Mouse (Mus musculus): ENCODE results near the gene Ppp1r27.
"Not testable (repeated sequence)": the region's sequence is repeated elsewhere in the genome, so short reads cannot be mapped to it uniquely, and the experiment has no call there.

Ppp1r27 gene

GRCm38 (mm10) chr11:120550810-120551440, at the start of gene Ppp1r27:
Gene Ppp1r27, minus strand, starts transcription at chr11:120551132.
- no peak for DNase-seq (ENCODE audit: low spot score)

GRCm38 (mm10) chr11:120600716-120601115, 49.8 kb upstream of the Ppp1r27 start:
- no peak for DNase-seq (ENCODE audit: low spot score)

GRCm38 (mm10) chr11:120598990-120599549, 48.1 kb upstream of the Ppp1r27 start:
- DNase-seq (ENCODE audit: low spot score) = no peak

- DNase-seq (ENCODE audit: low spot score) = peak; percentile 94
These were observed 47.5 kb upstream of the Ppp1r27 start, which contains the start of the genes Alyref and Anapc11 for GRCm38 (mm10) chr11:120598283-120598989. Gene Alyref, minus strand, starts transcription at chr11:120598365. Gene Anapc11, plus strand, starts transcription at chr11:120598421.

- peak; percentile 32 for DNase-seq (ENCODE audit: low spot score)
These were observed 46.6 kb upstream of the Ppp1r27 start for GRCm38 (mm10) chr11:120597240-120598235.

- DNase-seq (ENCODE audit: low spot score) = no peak
These were observed 37.6 kb upstream of the Ppp1r27 start for GRCm38 (mm10) chr11:120588531-120588930.

- DNase-seq (ENCODE audit: low spot score) = no peak
These were observed 33.0 kb upstream of the Ppp1r27 start for GRCm38 (mm10) chr11:120583937-120584336.

GRCm38 (mm10) chr11:120582982-120583293, 32.0 kb upstream of the Ppp1r27 start:
- not testable (repeated sequence) for DNase-seq (ENCODE audit: low spot score)

- DNase-seq (ENCODE audit: low spot score) = no peak
These were observed 31.5 kb upstream of the Ppp1r27 start for GRCm38 (mm10) chr11:120582268-120582981.

GRCm38 (mm10) chr11:120581490-120582267, 30.7 kb upstream of the Ppp1r27 start, which contains the start of gene Arhgdia:
Gene Arhgdia, minus strand, starts transcription at chr11:120581624.
- peak; percentile 86 for DNase-seq (ENCODE audit: low spot score)

GRCm38 (mm10) chr11:120580871-120581331, 30.0 kb upstream of the Ppp1r27 start:
- DNase-seq (ENCODE audit: low spot score) = no peak

- peak; percentile 56 for DNase-seq (ENCODE audit: low spot score)
These were observed 29.3 kb upstream of the Ppp1r27 start for GRCm38 (mm10) chr11:120580190-120580589.

GRCm38 (mm10) chr11:120579316-120580107, 28.6 kb upstream of the Ppp1r27 start:
- peak; percentile 74 for DNase-seq (ENCODE audit: low spot score)

GRCm38 (mm10) chr11:120578694-120579243, 27.8 kb upstream of the Ppp1r27 start:
- DNase-seq (ENCODE audit: low spot score) = peak; percentile 24

GRCm38 (mm10) chr11:120578024-120578693, 27.2 kb upstream of the Ppp1r27 start:
- DNase-seq (ENCODE audit: low spot score) = no peak

GRCm38 (mm10) chr11:120577211-120578023, 26.5 kb upstream of the Ppp1r27 start:
- peak; percentile 41 for DNase-seq (ENCODE audit: low spot score)

GRCm38 (mm10) chr11:120576365-120576981, 25.5 kb upstream of the Ppp1r27 start:
- DNase-seq (ENCODE audit: low spot score) = peak; percentile 87
